Mouse (Mus musculus) kidney, adult 2 months (tissue): ENCODE results near the gene Chek2.

Experiments used
- CTCF ChIP-seq: fragments of 200-500 bp; conservative IDR thresholded peaks from 2 replicates; pipeline ENCODE4 v1.5.1; 2011; ENCODE audit warnings: low read depth, mild to moderate bottlenecking, control low read depth, low read length, moderate library complexity, mixed read lengths; ENCODE audit not compliant: insufficient read depth, insufficient read length
- POLR2A ChIP-seq: fragments of 200-500 bp; IDR thresholded peaks from one replicate; pipeline ENCODE4 v1.6.1; 2011; ENCODE audit warnings: low read depth, low read length, control low read depth

- TF ChIP-seq POLR2A = no peak
- no peak for TF ChIP-seq CTCF
These were observed 38.6 kb upstream of the Chek2 start for GRCm38 (mm10) chr5:110801036-110801624.
